Mouse (Mus musculus) kidney, postnatal 25 days (tissue): ENCODE data around the gene Arhgdia.

ENCODE experiments used
- DNase-seq, 2 experiments: peaks; one replicate each; pipeline ENCODE4 v3.0.0; 2021; ENCODE audit warnings: mixed read lengths in 2 of 2

The Arhgdia gene

GRCm38 (mm10) chr11:120549986-120550809 is 31.2 kb downstream of the Arhgdia start:
- no peak for DNase-seq

DNA sequence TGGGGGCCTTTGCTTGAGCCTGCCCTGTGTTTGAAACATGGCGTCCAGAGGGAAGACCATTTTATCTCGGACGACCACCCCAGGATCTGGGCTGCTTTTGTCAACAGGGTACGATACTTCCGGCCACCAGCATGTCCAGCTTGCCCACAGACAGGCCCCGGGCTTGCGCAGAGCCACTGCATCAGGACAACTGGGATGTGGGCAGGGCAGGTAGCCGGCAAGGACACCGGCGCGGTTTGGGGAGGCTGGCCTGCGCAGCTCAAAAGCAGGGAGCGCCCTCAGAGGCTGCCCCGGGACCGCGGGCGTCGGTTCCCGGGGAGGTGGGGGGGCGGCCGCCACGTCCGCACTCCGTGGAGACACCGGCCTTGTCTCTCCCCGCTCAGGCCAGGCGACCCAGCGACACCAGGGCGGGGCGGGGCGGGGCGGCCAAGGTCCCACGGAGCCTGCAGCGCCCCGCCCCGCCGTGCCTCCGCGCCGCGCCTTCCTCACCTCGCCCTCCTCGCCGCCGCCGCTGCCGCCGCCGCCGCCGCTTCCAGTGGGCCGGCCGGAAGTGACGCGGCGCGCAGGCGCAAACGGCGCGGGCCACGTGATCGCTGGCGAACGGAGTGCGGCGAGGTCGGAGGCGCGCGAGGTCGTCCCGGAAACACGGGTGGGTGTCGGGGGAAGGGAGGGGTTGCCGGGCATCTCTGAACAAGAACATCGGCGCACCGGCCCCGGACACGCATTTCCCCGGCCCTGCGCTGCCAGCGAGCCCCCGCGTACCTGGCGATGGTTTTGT is 32.1 kb downstream of the Arhgdia start, which contains the start of gene Mcrip1:
Gene Mcrip1, minus strand, starts transcription at position 560 of the 778 bp plus-strand sequence.
- peak; percentile 95 to 97 for DNase-seq

GRCm38 (mm10) chr11:120548786-120549167 is 32.6 kb downstream of the Arhgdia start:
- DNase-seq, result no peak

DNA sequence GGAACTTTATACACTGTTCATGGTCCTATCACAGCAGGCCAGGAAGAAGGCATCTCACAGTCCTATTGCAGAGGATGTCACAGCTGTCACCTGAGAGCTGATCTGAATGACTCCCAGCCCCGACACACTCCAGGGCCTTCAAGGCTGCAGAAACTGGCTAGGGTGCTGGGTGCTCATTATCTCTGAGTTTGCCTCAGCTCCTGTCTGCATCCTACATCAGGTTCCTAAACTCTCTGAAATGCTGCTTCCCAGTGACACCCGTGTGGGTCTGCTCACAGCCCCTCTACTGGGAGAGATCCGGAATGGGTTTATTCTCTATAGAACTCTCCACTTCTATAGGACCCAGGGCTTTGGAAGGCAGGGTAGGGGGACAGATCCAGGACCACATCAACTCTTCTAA is 33.2 kb downstream of the Arhgdia start:
- DNase-seq, result no peak

DNA sequence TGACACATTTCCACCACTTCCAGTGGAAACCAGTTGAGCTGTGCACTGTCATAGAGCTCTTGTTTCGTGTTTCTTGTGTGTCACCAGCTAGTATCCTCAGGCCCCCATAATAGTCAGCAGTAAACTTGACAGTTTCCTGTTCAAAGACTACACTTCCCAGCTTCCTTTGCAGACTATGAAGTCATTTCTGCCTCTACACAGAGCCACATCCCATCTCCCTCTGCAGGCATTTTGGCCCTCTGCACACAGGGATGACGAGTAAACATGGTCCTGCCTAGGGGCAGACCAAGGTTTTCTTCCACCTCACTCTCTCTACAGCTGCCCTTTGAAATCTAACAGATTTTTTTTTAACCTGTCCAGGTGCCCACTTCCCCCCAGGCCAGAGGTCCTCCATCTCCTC is 34.0 kb downstream of the Arhgdia start:
- DNase-seq, result no peak

DNA sequence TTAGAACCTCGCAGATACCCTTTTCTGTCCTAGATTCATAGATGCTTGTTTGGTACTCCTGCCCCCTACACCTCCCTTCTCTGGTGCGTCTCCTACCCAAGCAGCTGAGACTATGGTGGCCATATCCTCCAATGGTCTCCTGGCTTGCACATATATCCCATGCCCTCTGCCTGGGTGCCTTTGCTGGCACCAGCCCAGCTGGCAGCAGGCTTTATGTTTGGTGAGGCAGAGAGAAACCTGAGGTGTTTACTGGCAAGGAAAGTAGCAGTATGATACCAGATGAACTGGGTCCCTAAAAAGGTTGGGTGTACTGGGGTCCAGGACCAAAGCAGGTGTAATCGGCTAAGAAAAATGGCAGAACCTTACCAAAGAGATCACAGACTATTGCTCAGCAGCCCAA is 35.5 kb downstream of the Arhgdia start:
- peak; percentile 49 to 80 for DNase-seq

- DNase-seq, result peak in 1 of 2 experiments; percentile 60
Observed at GRCm38 (mm10) chr11:120542376-120542775, 39.0 kb downstream of the Arhgdia start.

DNA sequence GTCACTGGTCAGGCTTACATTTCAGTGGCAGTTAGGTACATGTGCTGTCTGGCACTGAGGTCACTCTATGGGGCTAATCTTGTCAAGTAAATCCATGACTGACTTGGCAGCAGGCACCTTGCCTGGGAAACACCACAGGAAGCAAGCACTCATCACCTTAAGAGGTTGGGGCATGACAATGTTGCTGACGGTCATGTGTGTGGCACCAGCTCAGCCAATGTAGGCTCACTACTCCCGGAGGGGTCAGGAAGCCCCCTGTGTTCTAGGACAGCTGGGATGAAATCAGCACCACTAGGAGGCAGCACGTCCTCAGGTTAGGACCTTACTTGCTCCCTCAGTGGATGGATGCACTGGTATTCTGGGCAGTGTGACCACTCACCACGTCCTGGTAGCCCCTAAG is 39.5 kb downstream of the Arhgdia start:
- DNase-seq, result peak in 1 of 2 experiments; percentile 54

DNA sequence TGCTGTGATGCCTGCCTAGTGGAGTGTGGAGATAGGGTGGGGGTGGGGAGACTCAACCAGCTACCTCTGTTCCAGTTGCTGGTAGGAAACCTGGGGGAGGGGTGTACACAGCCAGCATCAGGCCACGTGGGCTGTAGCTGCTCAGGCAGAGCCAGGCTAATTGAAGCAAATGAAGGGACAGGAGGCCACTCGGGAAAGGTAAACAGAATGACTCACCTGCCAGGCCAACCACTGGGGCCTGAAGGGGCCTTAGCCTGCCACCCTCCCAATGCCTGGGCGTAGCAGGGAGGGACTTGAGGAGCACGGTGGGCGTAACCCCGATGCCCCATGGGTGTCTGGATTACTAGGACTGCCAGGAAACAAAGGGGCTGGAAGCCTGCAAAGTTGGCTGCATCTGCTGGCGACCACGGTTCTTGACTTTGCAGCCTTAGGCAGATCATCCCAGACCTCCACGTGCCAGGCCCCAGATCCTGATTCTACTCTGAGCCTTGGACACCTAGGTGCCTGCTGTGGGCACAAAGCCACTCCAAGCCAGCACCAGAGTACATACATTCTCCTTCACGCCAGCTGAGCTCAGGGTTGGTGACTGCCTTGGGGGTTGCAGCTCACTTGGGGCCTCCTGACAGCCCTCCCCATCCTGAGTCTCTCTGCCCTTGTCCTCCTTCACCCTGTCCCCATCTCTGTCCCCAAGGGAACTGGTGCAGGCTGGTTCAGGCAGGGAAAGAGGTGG is 42.0 kb downstream of the Arhgdia start:
- peak; percentile 75 to 93 for DNase-seq

DNA sequence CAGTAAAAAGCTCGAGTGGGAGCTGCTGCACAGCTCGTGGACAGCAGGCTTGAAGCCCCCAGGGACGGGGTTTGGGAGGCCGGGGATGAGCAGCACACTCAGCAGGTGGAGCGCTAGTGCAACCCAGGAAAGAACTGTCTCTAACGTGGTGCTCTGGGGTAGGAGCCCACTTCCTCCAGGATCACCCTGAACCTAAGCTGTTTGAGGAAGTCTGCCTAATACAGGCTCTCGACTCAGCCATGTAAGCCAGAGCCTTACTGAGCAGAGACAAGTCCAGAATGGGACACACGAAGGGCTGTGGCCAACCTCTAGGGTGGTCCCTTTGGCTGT is 42.5 kb downstream of the Arhgdia start:
- no peak for DNase-seq

DNA sequence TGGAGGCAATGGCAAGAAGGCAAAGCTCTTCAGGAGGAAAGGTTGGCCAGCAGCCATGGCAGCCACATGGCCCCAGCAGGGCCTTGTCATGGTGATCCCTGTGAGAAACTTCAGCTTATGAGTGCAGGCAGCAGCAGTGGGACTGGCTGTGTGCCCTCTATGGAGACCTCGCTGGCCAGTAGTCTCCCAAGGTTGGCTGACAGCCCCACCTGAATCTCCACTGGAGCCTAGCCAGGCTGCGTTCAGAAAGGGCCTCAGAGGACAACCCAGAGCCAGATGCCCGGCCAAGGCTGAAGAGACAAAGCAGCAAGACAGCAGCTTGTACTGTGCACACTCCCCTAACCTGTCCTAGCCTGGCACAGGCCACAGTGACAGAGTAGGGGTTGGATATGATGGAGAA is 42.9 kb downstream of the Arhgdia start:
- DNase-seq, result peak; percentile 88 to 94

DNA sequence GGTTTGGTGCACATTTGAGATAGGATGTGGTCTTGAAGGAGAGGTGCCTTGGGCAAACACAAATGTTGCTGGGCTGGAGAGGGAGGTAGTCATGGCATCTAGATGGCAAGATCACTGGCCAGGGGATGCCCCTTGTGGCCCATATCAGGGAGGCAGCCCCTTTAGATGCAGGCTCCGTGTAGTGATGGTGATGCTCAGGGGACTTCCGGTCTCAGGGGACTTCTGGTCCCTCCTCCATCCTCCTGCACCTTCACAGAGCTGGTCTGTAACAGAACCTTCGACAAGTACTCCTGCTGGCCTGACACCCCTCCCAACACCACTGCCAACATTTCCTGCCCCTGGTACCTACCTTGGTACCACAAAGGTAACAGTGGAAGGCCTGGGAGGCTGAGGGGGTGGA is 45.6 kb downstream of the Arhgdia start:
- DNase-seq, result no peak

GRCm38 (mm10) chr11:120535145-120535544 is 46.3 kb downstream of the Arhgdia start:
- no peak for DNase-seq

- no peak for DNase-seq
Observed at GRCm38 (mm10) chr11:120534093-120534492, 47.3 kb downstream of the Arhgdia start.

DNA sequence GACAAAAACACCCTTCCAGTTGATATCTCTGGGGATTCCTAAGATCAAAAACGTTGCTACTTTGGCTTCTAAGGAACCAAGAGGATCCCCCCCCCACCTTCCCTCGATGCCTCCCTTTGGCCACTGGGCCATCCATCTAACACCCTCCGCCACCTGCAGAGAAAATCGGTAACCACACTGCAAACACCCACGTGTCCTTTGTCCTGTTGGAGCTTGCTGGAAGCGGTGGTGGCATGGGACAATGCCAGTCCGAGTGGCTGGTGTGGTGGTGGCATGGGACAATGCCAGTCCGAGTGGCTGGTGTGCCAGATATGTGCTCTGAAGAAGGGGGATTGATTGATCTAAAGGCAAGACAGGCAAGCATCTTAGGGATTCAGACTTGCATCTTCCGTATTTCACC is 49.8 kb downstream of the Arhgdia start:
- peak in 1 of 2 experiments; percentile 75 for DNase-seq

DNA sequence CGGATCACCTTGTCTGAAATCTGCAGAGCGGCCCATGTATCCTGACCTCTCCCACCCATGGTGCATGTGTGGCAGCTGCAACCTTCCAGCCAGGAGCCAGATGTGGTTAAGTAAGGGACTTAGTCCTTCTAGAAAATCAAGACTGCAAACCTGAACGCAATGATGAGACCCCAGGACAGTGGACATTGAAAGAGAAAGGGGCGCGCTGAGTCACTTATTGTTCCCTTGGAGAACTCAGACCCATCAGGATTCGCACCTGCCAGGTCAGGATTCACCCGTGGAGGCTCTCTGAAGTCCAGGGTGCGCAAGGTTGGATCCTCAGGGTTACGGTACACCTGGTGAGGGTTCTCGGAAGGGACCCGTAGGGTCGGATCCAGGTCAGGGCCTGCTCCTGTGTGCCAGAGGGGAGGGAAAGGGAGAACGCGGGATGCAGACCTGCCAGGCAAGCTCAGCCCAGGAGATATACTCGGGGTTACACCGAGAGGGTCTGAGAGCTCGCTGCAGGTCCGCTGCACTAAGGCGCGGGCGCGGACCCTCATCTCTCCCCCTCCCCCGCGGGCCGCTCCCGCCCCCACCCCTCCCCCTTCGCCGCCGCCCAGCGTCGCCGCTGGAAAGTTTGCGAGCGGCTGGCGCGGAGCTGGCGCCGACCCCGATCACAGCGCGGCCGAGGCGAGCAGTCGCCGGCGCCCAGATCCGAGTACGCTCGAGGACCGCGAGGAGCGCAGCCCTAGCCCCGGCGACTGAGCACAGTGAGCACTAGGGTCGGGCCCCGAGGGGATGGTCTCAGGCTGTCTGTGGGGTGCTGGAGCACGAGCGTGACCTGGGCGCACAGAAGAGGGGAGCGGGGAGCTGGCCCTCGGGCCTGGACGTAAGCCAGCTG is 51.1 kb downstream of the Arhgdia start, which contains the start of gene Gcgr:
Gene Gcgr, plus strand, starts transcription at position 615 of the 880 bp plus-strand sequence.
- peak in 1 of 2 experiments; percentile 53 for DNase-seq

DNA sequence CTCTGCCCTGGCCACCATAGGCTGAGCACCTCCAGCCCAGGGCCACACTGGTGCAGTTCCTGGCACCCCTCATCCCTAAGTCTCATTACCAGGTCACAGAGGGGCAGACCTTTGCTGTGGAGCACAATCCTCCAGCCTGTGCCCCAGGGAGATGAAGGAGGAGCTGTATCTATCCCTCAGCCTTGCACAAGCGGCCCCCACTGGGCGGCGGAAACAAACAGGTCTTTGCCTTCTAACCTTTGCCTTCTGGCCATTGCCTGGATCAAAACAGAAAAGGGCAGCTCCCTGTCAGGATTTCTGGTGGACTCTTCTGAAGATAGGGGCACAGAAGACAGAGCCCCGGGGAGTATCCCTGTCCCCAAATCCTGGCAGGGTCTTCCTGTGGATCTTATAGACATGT is 52.5 kb downstream of the Arhgdia start:
- peak in 1 of 2 experiments; percentile 65 for DNase-seq
